In the genomic region with DNA sequence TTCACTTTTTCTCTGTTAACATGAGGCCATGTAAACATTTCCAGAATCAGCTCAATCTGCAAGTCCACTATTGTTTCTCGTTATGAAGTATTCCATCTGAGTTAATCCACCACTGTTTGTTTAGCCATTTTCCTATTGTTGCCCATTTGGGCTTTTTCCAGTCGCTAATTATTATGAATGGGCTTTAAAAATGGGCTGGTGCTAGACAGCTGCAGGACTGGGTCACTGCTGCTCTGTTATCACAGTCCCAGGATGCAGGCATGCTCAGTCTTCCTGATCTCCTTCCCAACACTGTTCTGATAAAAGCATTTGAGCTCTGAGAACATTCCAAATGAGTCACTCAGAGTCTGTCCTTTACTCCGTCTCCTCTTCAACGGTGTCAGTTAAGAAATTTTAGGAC, we compare ENCODE assay signal across 12 mouse cellular contexts. TPM values are rescaled to one million over a fixed set of nuclear protein-coding genes. Genes with fewer than 3 reads are reported as not detected.
A peak's percentile ranks its signal among the peaks of the same experiment; 100 is the strongest.
DNase-seq lines count a peak whose midpoint lies in the region; ATAC-seq and TF ChIP-seq lines count a peak whose summit lies in the region.
"Had no signal": no experiment of that assay in that cellular context is flagged by ENCODE, and none has a peak within 500 bp of the region (broad histone marks: within the 10 kb centered on the region; RNA-seq: fewer than 3 reads in every experiment).

No protein-coding gene starts in this region.

- H3K4me3 ChIP-seq in heart, embryonic 10.5 days = no peak overlapping the region
- H3K4me3 ChIP-seq in heart, embryonic 13.5 days = no peak overlapping the region
- H3K4me3 ChIP-seq in liver, embryonic 16.5 days (ENCODE audit: low read depth, low read length) = no peak overlapping the region

- H3K27ac ChIP-seq in heart, embryonic 10.5 days = no peak overlapping the region
- H3K27ac ChIP-seq in heart, embryonic 13.5 days (replicated peaks) = peak overlapping the region; percentile 39; the same call in 1 of the 2 replicates
- H3K27ac ChIP-seq in liver, embryonic 16.5 days (ENCODE audit: low read length) = no peak overlapping the region

- no peaks in the 10 kb centered on the region for H3K27me3 ChIP-seq in heart, embryonic 10.5 days (ENCODE audit: insufficient read depth, poor library complexity, severe bottlenecking)
- H3K27me3 ChIP-seq in heart, embryonic 13.5 days (replicated peaks) = no peaks in the 10 kb centered on the region
- H3K27me3 ChIP-seq in liver, embryonic 16.5 days (ENCODE audit: control insufficient read depth, insufficient read depth, low read depth, low read length) = no peaks in the 10 kb centered on the region

- TF ChIP-seq CTCF in brain, embryonic 14.5 days (IDR thresholded peaks at IDR 0.05; ENCODE audit: borderline replicate concordance, extremely low read depth, insufficient read depth, insufficient read length) = no peak

- H3K9ac ChIP-seq in heart, embryonic 13.5 days = no peak overlapping the region
- no peak overlapping the region for H3K9ac ChIP-seq in liver, embryonic 16.5 days (ENCODE audit: low read depth, low read length)

- ATAC-seq in heart, embryonic 13.5 days (ENCODE audit: extremely low read depth, insufficient number of reproducible peaks, low FRiP score, low TSS enrichment) = peak; percentile 54
- ATAC-seq in liver, embryonic 16.5 days (ENCODE audit: low read depth) = peak; percentile 56; the same call in 1 of the 2 replicates
- no peak for ATAC-seq in erythroblast, adult 5-6 weeks (replicated peaks; ENCODE audit: low FRiP score, poor library complexity, severe bottlenecking)

- no peak overlapping the region for H3K4me2 ChIP-seq in heart, embryonic 13.5 days
- no peak overlapping the region for H3K4me2 ChIP-seq in liver, embryonic 16.5 days (ENCODE audit: low read depth, low read length)

- H3K36me3 ChIP-seq in heart, embryonic 10.5 days = no peaks in the 10 kb centered on the region
- H3K36me3 ChIP-seq in heart, embryonic 13.5 days = no peaks in the 10 kb centered on the region
- H3K36me3 ChIP-seq in liver, embryonic 16.5 days (ENCODE audit: control insufficient read depth, insufficient read depth) = no peaks in the 10 kb centered on the region

- WGBS in heart, embryonic 10.5 days = 25% methylated on average over 4 of the region's 4 CpGs
- 34% methylated on average over 4 of the region's 4 CpGs for WGBS in heart, embryonic 13.5 days
- WGBS in liver, embryonic 16.5 days (ENCODE audit: insufficient replicate concordance) = 25% methylated on average over 4 of the region's 4 CpGs

- TF ChIP-seq POLR2A in brain, embryonic 14.5 days (IDR thresholded peaks at IDR 0.05; ENCODE audit: borderline replicate concordance, extremely low read depth, insufficient read depth, insufficient read length, poor library complexity, severe bottlenecking) = no peak

- DNase-seq in heart, adult 18-20 months = peak; percentile 34 to 81
- DNase-seq in heart, embryonic 10.5 days (ENCODE audit: low spot score) = no peak
- peak; percentile 25 for DNase-seq in brain, embryonic 14.5 days (ENCODE audit: low read depth)
- no peak for DNase-seq in layer of hippocampus, adult 9-11 months
- DNase-seq in adipocyte (ENCODE audit: low spot score) = no peak
- DNase-seq: embryo, embryonic 11 days; right cerebral cortex, adult 18-20 months had no signal

- no peaks in the 10 kb centered on the region for H3K9me3 ChIP-seq in heart, embryonic 10.5 days
- H3K9me3 ChIP-seq in heart, embryonic 13.5 days = no peaks in the 10 kb centered on the region
- H3K9me3 ChIP-seq in liver, embryonic 16.5 days (replicated peaks; ENCODE audit: control insufficient read depth, low read length) = no peaks in the 10 kb centered on the region

- H3K4me1 ChIP-seq in heart, embryonic 10.5 days = peaks cover 4% of the 10 kb centered on the region; the same call in 1 of the 2 replicates
- H3K4me1 ChIP-seq in heart, embryonic 13.5 days = peaks cover 14% of the 10 kb centered on the region
- H3K4me1 ChIP-seq in liver, embryonic 16.5 days (ENCODE audit: control insufficient read depth, low read depth, low read length) = no peaks in the 10 kb centered on the region

RNA-seq across cellular contexts. Expression of gene Olfr987, which starts 58.1 kb away (rescaled TPM):
- not detected for total RNA-seq in heart, adult 18-20 months (2021)
- not detected in 2 replicates for polyA plus RNA-seq in heart, embryonic 10.5 days (2016; fragmentation: Nextera tagmentation; extraction: Ambion mirVana)
- not detected in 2 replicates for polyA plus RNA-seq in brain, embryonic 14.5 days (2012; rRNA removed)
- polyA plus RNA-seq in heart, embryonic 13.5 days (2015; fragmentation: Nextera tagmentation; extraction: Ambion mirVana) = not detected in 2 replicates
- not detected in 2 replicates for polyA plus RNA-seq in liver, embryonic 16.5 days (2015; fragmentation: Nextera tagmentation; extraction: Ambion mirVana)
- total RNA-seq in erythroblast, adult 5-6 weeks (2015; ENCODE audit: low replicate concordance) = not detected in 2 replicates
- not detected in 2 replicates for total RNA-seq in erythroblast, adult 5-6 weeks (2017; ENCODE audit: low replicate concordance)
- total RNA-seq: granulocyte monocyte progenitor cell, adult 5-6 weeks; left cerebral cortex, postnatal 25 days had no signal

Comparison
In these comparisons a context has a peak if more than half of its experiments do, and no peak if none do; other contexts are left out.
1. DNase-seq: peak in heart, adult 18-20 months (2 of 2) and brain, embryonic 14.5 days (single experiment); none in heart, embryonic 10.5 days (single experiment), layer of hippocampus, adult 9-11 months (single experiment) and adipocyte (single experiment).